Mouse (Mus musculus) spleen, postnatal 10 days (tissue): ENCODE results near the gene Bpifa3.
A peak's percentile ranks its signal among the peaks of the same experiment; 100 is the strongest.
"Not testable (repeated sequence)": the region's sequence is repeated elsewhere in the genome, so short reads cannot be mapped to it uniquely, and the experiment has no call there.

Experiments used
- DNase-seq, 2 experiments: peaks; one replicate each; pipeline ENCODE4 v3.0.0; 2021 to 2022; ENCODE audit warnings: low spot score in 2 of 2

The Bpifa3 gene

DNA sequence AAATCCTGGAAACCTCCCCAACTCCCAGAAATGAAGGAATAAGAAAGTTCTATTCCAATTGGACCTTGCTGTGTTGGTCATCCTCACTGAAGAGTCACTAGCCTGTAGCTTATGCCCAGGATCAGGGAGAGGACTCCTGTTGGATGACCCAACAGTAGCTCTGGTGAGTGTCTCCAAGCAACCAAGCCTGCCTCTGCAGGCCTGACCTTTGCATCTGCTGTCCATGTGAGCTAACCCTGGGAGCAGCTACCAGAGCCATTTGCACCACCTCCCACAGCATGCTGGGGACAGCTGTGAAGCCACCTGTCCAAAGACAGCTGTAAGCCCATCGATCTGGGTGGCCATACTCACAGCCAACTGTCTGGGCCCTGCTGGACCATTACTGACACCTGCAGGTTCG is at the start of gene Bpifa3:
TSS of gene Bpifa3 (plus strand) at position 217 of the 400 bp plus-strand sequence.
- DNase-seq: no peak

DNA sequence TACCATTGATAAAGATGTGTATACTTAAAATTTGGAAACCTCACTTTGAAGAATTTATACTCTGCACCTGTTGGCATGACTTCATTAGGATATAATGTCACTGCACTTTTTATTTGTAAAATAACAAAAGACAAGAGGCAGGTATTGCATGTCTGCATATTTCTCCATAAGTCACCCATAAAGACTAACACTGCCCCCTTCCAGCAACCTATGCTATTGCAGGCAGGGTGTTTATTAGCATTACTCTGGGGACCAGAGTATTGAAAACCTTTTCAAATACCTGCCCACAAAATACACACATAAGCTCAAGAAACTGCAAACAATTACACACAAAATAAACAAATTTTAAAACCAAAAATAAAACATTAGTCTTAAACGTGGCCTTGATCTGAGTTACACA is 32.4 kb upstream of the Bpifa3 start:
- DNase-seq: no peak

DNA sequence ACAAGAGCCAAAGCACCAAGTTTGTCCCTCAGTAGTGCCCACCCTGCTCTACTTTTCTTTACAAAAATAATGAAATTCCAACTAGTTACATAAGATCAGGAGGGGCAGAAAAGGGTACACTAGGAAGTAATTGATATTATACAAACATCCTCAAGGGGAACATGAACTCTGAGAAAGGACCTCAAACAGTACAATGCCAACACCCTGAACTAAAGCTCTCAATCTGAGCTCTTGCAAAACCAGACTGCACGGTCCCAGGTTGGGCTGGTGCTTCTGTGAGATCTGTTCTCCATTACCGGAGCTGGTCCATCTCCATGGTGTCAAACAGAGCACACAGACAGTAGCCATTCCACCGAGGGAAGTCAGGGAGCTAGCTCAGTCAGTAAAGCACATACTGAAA is 12.8 kb upstream of the Bpifa3 start:
- DNase-seq: no peak

DNA sequence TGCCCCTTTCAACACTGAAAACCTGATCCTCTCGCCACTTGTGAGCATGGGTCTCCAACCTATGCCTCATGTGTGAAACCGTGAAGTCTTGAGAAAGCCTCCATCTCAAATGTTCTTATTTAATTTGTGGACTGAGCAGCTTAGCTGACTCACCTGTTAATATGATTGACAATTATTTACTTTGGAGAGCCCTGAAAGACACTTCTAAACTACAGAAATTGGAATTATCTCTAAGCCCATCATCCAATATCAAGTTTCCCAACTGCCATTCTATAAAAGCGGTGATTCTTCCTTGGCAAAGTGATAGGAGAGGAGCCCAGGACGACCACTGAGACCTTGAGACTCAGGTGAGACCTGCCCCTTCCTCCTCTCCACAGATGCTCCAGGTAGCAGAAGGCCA is 12.4 kb downstream of the Bpifa3 start, which contains the start of gene Bpifa1:
TSS of gene Bpifa1 (plus strand) at position 301 of the 400 bp plus-strand sequence.
- DNase-seq: no peak

DNA sequence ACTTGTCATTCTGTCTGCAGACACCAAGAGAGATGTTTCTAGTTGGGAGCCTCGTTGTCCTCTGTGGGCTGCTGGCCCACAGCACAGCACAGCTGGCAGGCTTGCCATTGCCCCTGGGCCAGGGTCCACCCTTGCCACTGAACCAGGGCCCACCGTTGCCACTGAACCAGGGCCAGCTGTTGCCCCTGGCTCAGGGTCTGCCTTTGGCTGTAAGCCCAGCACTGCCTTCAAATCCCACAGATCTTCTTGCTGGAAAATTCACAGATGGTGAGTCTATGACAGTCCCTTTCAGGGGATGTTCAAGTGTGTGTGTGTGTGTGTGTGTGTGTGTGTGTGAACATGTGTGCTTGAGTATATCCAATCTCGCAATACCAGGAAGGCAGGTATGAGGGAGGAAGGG is 13.6 kb downstream of the Bpifa3 start:
- no peak for DNase-seq

DNA sequence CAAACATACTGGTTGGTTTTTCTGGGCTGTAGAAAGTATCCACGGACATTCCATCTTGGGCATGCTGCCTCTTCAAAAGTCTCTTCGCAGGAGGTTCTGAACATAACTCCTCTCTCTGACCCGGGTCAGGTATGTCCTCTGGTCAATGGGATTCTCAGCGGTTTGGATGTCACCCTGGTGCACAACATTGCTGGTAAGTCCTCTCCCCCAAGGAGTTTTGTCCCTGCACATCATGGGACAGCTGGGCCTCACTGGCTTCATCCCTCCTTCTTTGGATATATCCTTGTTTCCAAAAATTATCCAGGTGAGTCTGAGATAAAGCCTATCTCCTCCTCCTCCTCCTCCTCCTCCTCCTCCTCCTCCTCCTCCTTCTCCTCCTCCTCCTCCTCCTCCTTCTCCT is 17.4 kb downstream of the Bpifa3 start:
- DNase-seq: no peak

DNA sequence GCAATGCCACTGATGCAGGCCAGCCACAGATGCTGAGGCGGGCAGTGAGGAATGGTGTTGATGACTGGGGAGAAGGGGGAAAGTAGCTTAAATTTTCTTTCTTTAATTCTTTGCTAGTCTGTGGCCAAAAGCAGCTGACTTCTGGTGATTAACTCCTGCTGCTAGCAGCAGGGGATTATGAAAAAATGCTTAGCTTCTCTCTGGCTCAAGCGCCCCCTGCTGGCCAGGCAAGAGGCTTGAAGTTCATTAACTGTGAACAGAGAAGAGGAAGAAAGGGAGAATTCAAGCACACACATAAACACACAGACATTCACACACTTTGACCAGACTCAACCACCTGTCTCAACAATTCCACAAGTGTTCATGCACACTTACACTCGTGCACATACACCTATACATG is 28.3 kb downstream of the Bpifa3 start:
- DNase-seq: peak in 1 of 2 experiments; percentile 48

DNA sequence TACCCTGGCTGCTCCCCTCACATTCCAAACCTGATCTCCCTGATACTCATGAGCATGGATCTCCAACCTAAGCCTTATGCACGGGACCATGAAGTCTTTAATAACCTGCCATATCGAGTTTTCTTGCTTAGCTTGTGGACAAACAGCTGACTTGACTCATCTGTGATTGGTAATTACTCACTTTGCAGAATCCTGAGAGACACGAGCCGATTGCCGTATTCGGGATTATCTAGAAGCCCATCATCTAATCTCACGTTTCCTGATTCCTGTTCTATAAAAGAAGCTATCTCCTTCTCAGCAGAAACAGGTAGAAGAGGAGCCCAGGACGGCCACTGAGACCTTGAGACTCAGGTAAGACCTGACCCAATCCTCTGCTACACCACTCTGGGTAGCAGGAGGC is 32.2 kb downstream of the Bpifa3 start, which contains the start of gene Bpifa5:
TSS of gene Bpifa5 (plus strand) at position 301 of the 400 bp plus-strand sequence.
- DNase-seq: no peak

DNA sequence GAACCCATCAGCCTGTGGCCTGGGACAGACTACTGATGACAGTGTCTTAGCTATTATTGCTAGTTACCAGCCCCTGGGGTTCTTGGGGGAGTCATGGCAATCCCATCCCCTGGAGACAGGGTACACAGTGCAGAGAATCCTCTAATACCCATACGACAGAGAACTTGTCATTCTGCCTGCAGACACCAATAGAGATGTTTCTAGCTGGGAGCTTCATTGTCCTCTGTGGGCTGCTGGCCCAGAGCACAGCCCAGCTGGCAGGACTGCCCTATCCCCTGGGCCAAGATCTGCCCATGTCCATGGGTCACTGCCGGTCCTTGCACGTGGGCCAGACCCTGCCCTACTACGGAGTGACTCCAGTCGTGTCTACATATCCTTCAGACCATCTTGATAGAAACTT is 33.2 kb downstream of the Bpifa3 start:
- no peak for DNase-seq

DNA sequence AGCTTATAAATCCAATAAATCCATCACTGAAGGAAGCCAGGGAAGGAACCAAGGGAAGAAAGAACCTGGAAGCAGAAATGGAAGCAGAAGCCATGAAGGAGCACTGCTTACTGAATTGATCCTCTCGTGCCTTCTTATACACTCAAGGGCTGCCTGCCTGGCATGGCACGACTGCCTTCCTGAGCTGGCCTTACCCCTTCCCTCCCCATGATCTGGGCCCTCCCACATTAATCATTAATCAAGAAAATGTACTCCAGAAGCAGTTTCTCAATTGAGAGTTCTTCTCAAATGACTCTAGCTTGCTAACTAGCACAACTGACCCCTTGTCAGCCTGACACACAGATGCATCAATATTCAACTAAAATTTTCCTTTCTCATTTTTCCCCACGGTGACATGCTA is 39.0 kb downstream of the Bpifa3 start:
- DNase-seq: peak in 1 of 2 experiments; percentile 1

DNA sequence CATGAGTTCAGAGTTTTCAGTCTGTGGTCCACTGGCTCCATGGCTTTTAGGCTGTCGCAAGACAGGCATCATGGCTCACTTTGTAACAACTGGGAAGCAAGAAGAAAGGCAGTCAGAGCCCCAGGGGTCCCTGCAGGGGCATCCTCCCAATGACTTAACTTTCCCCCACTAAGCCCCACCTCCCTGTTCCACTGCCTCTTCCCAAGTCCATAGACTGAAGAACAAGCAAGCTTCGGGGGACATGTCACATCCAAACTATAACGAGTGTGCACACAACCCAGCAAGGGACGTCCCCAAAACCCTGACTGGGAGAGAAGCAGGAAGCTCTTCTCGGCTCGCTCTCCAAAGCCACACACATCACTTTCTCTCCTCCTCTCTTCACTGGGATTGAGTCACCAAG is 41.5 kb downstream of the Bpifa3 start:
- DNase-seq: peak in 1 of 2 experiments; percentile 3

DNA sequence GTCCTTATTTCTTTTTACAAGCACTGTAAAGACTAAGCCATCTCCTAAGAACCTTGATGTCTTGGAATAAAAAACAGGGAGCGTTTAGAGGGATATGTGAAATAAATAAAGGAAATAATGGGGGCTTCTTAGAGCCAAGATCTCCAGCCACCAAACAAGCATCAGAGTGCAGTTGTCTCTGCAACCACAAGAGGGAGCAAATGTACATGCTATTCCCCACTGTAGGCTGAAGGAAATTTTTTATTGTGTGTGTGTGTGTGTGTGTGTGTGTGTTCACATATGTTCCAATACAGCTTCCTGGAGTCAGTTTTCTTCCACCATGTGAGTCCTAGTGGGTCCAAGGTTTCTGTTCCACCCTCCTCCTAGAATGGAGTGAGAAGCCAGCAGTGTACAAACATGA is 43.2 kb downstream of the Bpifa3 start:
- peak in 1 of 2 experiments; percentile 23 for DNase-seq

DNA sequence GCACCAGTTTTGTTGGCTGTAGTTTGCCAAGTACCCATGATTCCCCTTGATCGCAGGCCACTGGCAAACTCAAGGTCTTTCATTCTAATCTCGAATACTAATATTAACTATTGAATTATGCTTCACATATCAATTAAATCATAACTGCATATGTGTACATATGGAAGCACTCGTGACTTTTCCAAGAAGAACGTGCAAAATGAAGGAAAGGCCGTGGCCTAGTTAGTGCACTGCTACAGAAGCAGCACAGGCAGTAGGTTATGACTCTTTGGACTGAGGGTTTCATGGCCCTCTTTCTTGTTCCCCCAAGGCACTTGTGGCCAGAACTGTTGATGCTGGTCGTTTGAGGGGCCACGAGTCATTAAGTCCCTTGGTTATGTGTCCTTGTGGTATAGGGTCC is 51.8 kb downstream of the Bpifa3 start:
- DNase-seq: peak in 1 of 2 experiments; percentile 1

DNA sequence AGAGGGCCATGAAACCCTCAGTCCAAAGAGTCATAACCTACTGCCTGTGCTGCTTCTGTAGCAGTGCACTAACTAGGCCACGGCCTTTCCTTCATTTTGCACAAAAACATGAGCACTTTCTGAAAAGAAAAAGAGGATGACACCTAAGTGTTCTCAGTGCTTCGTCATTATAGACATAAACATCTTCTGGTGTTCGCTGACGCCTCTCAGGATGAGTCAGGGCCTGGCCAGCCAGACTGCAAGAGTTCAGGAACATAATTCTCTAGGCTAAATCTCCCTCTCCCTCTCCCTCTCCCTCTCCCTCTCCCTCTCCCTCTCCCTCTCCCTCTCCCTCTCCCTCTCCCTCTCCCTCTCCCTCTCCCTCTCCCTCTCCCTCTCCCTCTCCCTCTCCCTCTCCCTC is 52.9 kb downstream of the Bpifa3 start:
- not testable (repeated sequence) for DNase-seq

DNA sequence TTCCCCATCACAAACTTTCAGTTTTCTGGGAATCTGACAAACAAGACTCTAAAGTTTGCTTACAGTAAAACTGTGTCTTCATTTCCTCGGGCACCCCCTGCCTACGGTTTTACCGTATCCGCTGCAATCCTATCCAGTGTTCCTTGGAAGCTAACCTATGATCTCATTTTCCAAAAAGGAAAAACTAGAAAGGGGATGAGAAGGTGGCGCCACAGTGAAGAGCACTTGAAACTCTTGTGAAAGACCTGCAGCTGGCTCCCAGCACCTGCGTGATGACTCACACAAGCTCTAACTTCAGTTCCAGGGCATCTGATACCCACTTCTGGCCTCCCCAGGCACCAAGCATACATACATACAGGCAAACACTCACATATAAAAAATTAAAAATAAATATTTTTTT is 55.2 kb downstream of the Bpifa3 start:
- DNase-seq: no peak

DNA sequence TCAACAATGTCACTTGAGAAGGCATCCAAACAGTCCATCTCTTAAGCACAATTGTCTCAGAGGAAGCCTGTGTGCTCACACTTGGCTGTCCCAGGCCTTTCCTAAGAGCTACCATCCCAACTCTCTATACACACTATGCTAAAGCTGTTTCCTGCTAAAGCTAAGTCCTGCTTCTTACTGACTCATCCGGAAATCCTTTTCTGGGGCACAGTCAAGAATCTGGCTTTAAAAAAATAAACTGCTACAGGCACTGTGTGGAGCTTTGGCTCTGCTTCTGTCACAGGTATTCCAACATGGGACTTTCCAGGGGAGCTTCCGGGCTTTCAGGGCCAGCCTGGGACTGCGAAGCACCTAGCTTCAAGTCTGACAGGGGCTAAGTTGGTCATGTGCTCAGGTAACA is 55.6 kb downstream of the Bpifa3 start:
- no peak for DNase-seq

DNA sequence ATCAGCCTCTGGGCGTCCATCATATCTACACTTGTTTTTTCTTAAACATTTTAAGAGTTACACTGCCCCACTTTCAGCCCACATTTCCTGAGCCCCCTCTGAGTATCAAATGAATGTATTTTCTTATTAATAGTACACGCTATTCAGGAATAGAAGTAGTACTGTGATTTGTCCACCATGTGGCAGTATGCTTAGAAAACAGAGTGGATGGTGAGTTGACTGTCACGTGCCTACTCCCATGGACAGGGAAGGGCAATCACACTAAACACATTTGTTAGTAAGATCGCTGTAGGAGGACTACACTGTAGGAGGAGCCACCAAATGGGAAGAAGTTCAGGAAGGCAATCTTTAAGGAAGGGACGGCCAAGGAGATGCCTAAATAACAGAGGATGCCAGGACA is 57.3 kb downstream of the Bpifa3 start:
- no peak for DNase-seq
